Mouse (Mus musculus) bone marrow, adult 2 months (tissue): ENCODE measurements around the gene Ldlrad1.

Experiments
- CTCF ChIP-seq: fragments of 200-500 bp; IDR thresholded peaks from 2 replicates; pipeline ENCODE4 v1.5.1; 2011; ENCODE audit warnings: low read length, control low read depth; ENCODE audit not compliant: control insufficient read depth, insufficient read depth
- POLR2A ChIP-seq: fragments of 200-500 bp; IDR thresholded peaks from 2 replicates; pipeline ENCODE4 v1.6.1; 2011; ENCODE audit warnings: low read depth, mild to moderate bottlenecking, control low read depth, low read length, borderline replicate concordance; ENCODE audit not compliant: control insufficient read depth

GRCm38 (mm10) chr4:107211465-107211864, 2.5 kb downstream of the Ldlrad1 start:
- TF ChIP-seq POLR2A (no peak), CTCF (no peak)
